Mouse (Mus musculus) cortical plate, adult 2 months (tissue): ENCODE data around the gene Il18bp.

Source experiments
- CTCF ChIP-seq: fragments of 200-500 bp; IDR thresholded peaks from 2 replicates; pipeline ENCODE4 v1.5.1; 2011; ENCODE audit warnings: mild to moderate bottlenecking, control low read depth, low read length; ENCODE audit not compliant: insufficient read depth; ENCODE audit errors: extremely low read depth
- POLR2A ChIP-seq: fragments of 200-500 bp; IDR thresholded peaks from 2 replicates; pipeline ENCODE4 v1.6.1; 2011; ENCODE audit warnings: mild to moderate bottlenecking, low read length, control low read depth; ENCODE audit not compliant: insufficient read depth; ENCODE audit errors: extremely low read depth

GRCm38 (mm10) chr7:102000296-102000695 is 18.2 kb downstream of the Il18bp start:
- TF ChIP-seq CTCF (no peak), POLR2A (no peak)
